Mouse (Mus musculus) liver, embryonic 18 days (tissue): ENCODE measurements around the gene Ccdc18. TPM values are rescaled to one million over a fixed set of nuclear protein-coding genes. Genes with fewer than 3 reads are reported as not detected.

Source experiments
- polyA plus RNA-seq: library from polyadenylated mRNA; depleted of rRNA; stranded (reverse); fragments of >200 nt; gene quantifications from 2 replicates; pipeline ENCODE4 v1.2.3, GENCODE M21; 2012; rRNA removed

Ccdc18 gene
- polyA plus RNA-seq, result 0.71 and 0.73 TPM in 2 replicates

GRCm38 (mm10) chr5:108132441-108133243 is at the start of gene Ccdc18, which contains the start of gene Tmed5:
TSS of gene Ccdc18 (plus strand) at chr5:108132875.
TSS of gene Tmed5 (minus strand) at chr5:108132620.

GRCm38 (mm10) chr5:108268127-108269062 is 135.7 kb downstream of the Ccdc18 start, which contains the start of gene Dr1:
TSS of gene Dr1 (plus strand) at chr5:108268897.

Other genes starting within 250 kb of the Ccdc18 start
- gene Rpl5, start 232.4 kb upstream of the Ccdc18 start, polyA plus RNA-seq, result 75.8 and 82.8 TPM in 2 replicates
- gene Fam69a, start 145.8 kb upstream of the Ccdc18 start, polyA plus RNA-seq, result 1.8 and 2.0 TPM in 2 replicates
- gene Mtf2, start 67.2 kb upstream of the Ccdc18 start, polyA plus RNA-seq, result 10.6 TPM in 2 replicates
- gene Tmed5, start 255 bp upstream of the Ccdc18 start, polyA plus RNA-seq, result 14.8 and 16.3 TPM in 2 replicates
- 13.7 and 13.9 TPM in 2 replicates for gene Dr1, start 136.0 kb downstream of the Ccdc18 start, polyA plus RNA-seq
- 2.8 TPM in 2 replicates for gene Pigg, start 179.7 kb downstream of the Ccdc18 start, polyA plus RNA-seq
- 0.32 and 0.35 TPM in 2 replicates for gene Gm42517, start 235.0 kb downstream of the Ccdc18 start, polyA plus RNA-seq